In the genomic region with DNA sequence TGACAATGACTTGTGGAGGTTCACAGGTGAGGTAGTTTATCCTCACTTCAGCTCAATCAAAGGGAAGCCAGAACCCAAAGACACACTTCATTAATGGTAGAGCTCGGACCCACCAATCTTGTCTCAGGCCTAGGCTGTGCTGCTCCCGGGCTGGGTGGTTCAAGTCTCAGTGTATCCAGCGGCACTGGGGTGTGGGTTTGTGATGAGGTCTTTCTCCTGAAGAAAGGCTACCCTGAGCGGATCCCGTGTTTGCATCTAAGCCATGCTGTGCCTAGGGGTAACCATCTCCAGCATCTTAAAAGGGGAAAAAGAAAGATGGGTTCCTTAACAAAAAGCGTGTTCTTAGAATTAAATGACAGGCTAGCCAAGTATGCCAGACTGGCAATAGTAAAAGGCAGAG, we compare ENCODE assay signal across 18 mouse cellular contexts.
DNase-seq lines count a peak whose midpoint lies in the region; ATAC-seq and TF ChIP-seq lines count a peak whose summit lies in the region.
"Had no signal": no experiment of that assay in that cellular context is flagged by ENCODE, and none has a peak within 500 bp of the region (broad histone marks: within the 10 kb centered on the region; RNA-seq: fewer than 3 reads in every experiment).

No protein-coding gene starts in this region.

- H3K4me2 ChIP-seq in intestine, embryonic 15.5 days (replicated peaks): no peak overlapping the region
- H3K4me2 ChIP-seq in intestine, postnatal 0 days (replicated peaks; ENCODE audit: low read depth): no peak overlapping the region
- H3K4me2 ChIP-seq in hindbrain, embryonic 11.5 days (replicated peaks; ENCODE audit: low read depth, low read length): no peak overlapping the region
- 0 out of 2 replicates have a peak overlapping the region, but pooled peaks have one; percentile 5 for H3K4me2 ChIP-seq in hindbrain, postnatal 0 days (ENCODE audit: low read depth, low read length)
- H3K4me2 ChIP-seq in neural tube, embryonic 13.5 days: no peak overlapping the region
- H3K4me2 ChIP-seq: embryonic facial prominence, embryonic 15.5 days; limb, embryonic 15.5 days; liver, embryonic 15.5 days; midbrain, embryonic 12.5 days had no signal

- H3K9ac ChIP-seq in intestine, embryonic 15.5 days: no peak overlapping the region
- H3K9ac ChIP-seq in intestine, postnatal 0 days (ENCODE audit: low read depth, low read length): no peak overlapping the region
- H3K9ac ChIP-seq in hindbrain, embryonic 11.5 days (ENCODE audit: low read depth, low read length): no peak overlapping the region
- H3K9ac ChIP-seq in hindbrain, postnatal 0 days (replicated peaks; ENCODE audit: low read length): no peak overlapping the region
- H3K9ac ChIP-seq in neural tube, embryonic 13.5 days: no peak overlapping the region
- H3K9ac ChIP-seq: embryonic facial prominence, embryonic 15.5 days; limb, embryonic 15.5 days; liver, embryonic 15.5 days; midbrain, embryonic 12.5 days had no signal

- no peak for DNase-seq in hindbrain, embryonic 11.5 days (ENCODE audit: low spot score)
- no peak for DNase-seq in hindbrain, postnatal 0 days (ENCODE audit: low spot score)
- DNase-seq in layer of hippocampus, postnatal 10 days (ENCODE audit: low spot score in 2 of 2): no peak
- no peak for DNase-seq in adrenal gland, adult 2 months
- DNase-seq: cerebellum, adult 9-10 months; gastrocnemius, postnatal 36 days; thymus, postnatal 36 days had no signal

- H3K4me1 ChIP-seq in intestine, embryonic 15.5 days (replicated peaks): peaks cover 13% of the 10 kb centered on the region
- no peaks in the 10 kb centered on the region for H3K4me1 ChIP-seq in intestine, postnatal 0 days (replicated peaks; ENCODE audit: control insufficient read depth, insufficient read depth, low read length)
- peaks cover 2% of the 10 kb centered on the region; the same call in 1 of the 2 replicates for H3K4me1 ChIP-seq in hindbrain, embryonic 11.5 days (replicated peaks; ENCODE audit: control insufficient read depth, insufficient read depth, low read length)
- peaks cover 19% of the 10 kb centered on the region for H3K4me1 ChIP-seq in hindbrain, postnatal 0 days (ENCODE audit: insufficient read depth, low read length)
- H3K4me1 ChIP-seq in neural tube, embryonic 13.5 days (replicated peaks): peaks cover 15% of the 10 kb centered on the region
- H3K4me1 ChIP-seq: limb, embryonic 15.5 days; liver, embryonic 15.5 days had no signal

- WGBS in intestine, embryonic 15.5 days: 91% methylated on average over 6 of the region's 6 CpGs
- 90% methylated on average over 6 of the region's 6 CpGs for WGBS in intestine, postnatal 0 days
- WGBS in hindbrain, embryonic 11.5 days: 61% methylated on average over 6 of the region's 6 CpGs
- 33% methylated on average over 6 of the region's 6 CpGs for WGBS in hindbrain, postnatal 0 days
- WGBS in neural tube, embryonic 13.5 days: 45% methylated on average over 6 of the region's 6 CpGs

- no peaks in the 10 kb centered on the region for H3K9me3 ChIP-seq in intestine, embryonic 15.5 days
- H3K9me3 ChIP-seq in intestine, postnatal 0 days (ENCODE audit: control insufficient read depth): no peaks in the 10 kb centered on the region
- no peaks in the 10 kb centered on the region for H3K9me3 ChIP-seq in hindbrain, embryonic 11.5 days (ENCODE audit: control insufficient read depth, low read length)
- no peaks in the 10 kb centered on the region for H3K9me3 ChIP-seq in hindbrain, postnatal 0 days (ENCODE audit: low read length)
- no peaks in the 10 kb centered on the region for H3K9me3 ChIP-seq in neural tube, embryonic 13.5 days
- H3K9me3 ChIP-seq: embryonic facial prominence, embryonic 15.5 days; heart, embryonic 10.5 days; limb, embryonic 15.5 days; liver, embryonic 15.5 days; midbrain, embryonic 12.5 days had no signal

- no peak for ATAC-seq in intestine, embryonic 15.5 days
- no peak for ATAC-seq in intestine, postnatal 0 days
- ATAC-seq in hindbrain, embryonic 11.5 days (ENCODE audit: low FRiP score): peak; percentile 58
- ATAC-seq in hindbrain, postnatal 0 days: peak; percentile 19; the same call in 1 of the 2 replicates
- peak; percentile 43; the same call in 1 of the 2 replicates for ATAC-seq in neural tube, embryonic 13.5 days (ENCODE audit: low read depth)

- peak overlapping the region; percentile 54; the same call in 1 of the 2 replicates for H3K27ac ChIP-seq in intestine, embryonic 15.5 days
- no peak overlapping the region for H3K27ac ChIP-seq in intestine, postnatal 0 days (ENCODE audit: low read depth, low read length)
- H3K27ac ChIP-seq in hindbrain, embryonic 11.5 days (ENCODE audit: low read depth, low read length): no peak overlapping the region; the same call in 1 of the 2 replicates
- peak overlapping the region; percentile 36; the same call in 1 of the 2 replicates for H3K27ac ChIP-seq in hindbrain, postnatal 0 days
- H3K27ac ChIP-seq in neural tube, embryonic 13.5 days (replicated peaks): no peak overlapping the region
- H3K27ac ChIP-seq: embryonic facial prominence, embryonic 15.5 days; heart, embryonic 10.5 days; kidney, postnatal 0 days; layer of hippocampus, adult 2 months; limb, embryonic 15.5 days; liver, embryonic 15.5 days; macrophage; midbrain, embryonic 12.5 days had no signal

- H3K27me3 ChIP-seq in intestine, embryonic 15.5 days (replicated peaks): no peaks in the 10 kb centered on the region
- H3K27me3 ChIP-seq in intestine, postnatal 0 days (replicated peaks; ENCODE audit: control insufficient read depth, insufficient read depth, low read length): no peaks in the 10 kb centered on the region
- no peaks in the 10 kb centered on the region for H3K27me3 ChIP-seq in hindbrain, embryonic 11.5 days (ENCODE audit: control insufficient read depth, insufficient read depth, low read length)
- H3K27me3 ChIP-seq in hindbrain, postnatal 0 days (ENCODE audit: insufficient read depth, low read length): no peaks in the 10 kb centered on the region
- H3K27me3 ChIP-seq in neural tube, embryonic 13.5 days: no peaks in the 10 kb centered on the region
- H3K27me3 ChIP-seq: embryonic facial prominence, embryonic 15.5 days; limb, embryonic 15.5 days; liver, embryonic 15.5 days; midbrain, embryonic 12.5 days had no signal

- TF ChIP-seq CTCF in intestine, postnatal 0 days (IDR thresholded peaks at IDR 0.05; ENCODE audit: low read depth): no peak
- TF ChIP-seq CTCF in hindbrain, postnatal 0 days (IDR thresholded peaks at IDR 0.05; ENCODE audit: low read depth): no peak

- no peaks in the 10 kb centered on the region for H3K36me3 ChIP-seq in intestine, embryonic 15.5 days
- H3K36me3 ChIP-seq in intestine, postnatal 0 days (ENCODE audit: control insufficient read depth, insufficient read depth): no peaks in the 10 kb centered on the region
- no peaks in the 10 kb centered on the region for H3K36me3 ChIP-seq in hindbrain, embryonic 11.5 days (ENCODE audit: control insufficient read depth, insufficient read depth, low read length)
- no peaks in the 10 kb centered on the region for H3K36me3 ChIP-seq in hindbrain, postnatal 0 days (ENCODE audit: insufficient read depth, low read length)
- H3K36me3 ChIP-seq in neural tube, embryonic 13.5 days: no peaks in the 10 kb centered on the region
- H3K36me3 ChIP-seq: embryonic facial prominence, embryonic 15.5 days; heart, embryonic 10.5 days; limb, embryonic 15.5 days; liver, embryonic 15.5 days; midbrain, embryonic 12.5 days had no signal

- H3K4me3 ChIP-seq in intestine, embryonic 15.5 days (replicated peaks): no peak overlapping the region
- H3K4me3 ChIP-seq in intestine, postnatal 0 days (ENCODE audit: low read depth, low read length): no peak overlapping the region
- no peak overlapping the region for H3K4me3 ChIP-seq in hindbrain, embryonic 11.5 days (ENCODE audit: low read depth, low read length)
- H3K4me3 ChIP-seq in hindbrain, postnatal 0 days (ENCODE audit: low read length): no peak overlapping the region
- H3K4me3 ChIP-seq in neural tube, embryonic 13.5 days: no peak overlapping the region
- H3K4me3 ChIP-seq: embryonic facial prominence, embryonic 15.5 days; heart, embryonic 10.5 days; layer of hippocampus, adult 2 months; limb, embryonic 15.5 days; liver, embryonic 15.5 days; midbrain, embryonic 12.5 days had no signal

Comparison
In these comparisons a context has a peak if more than half of its experiments do, and no peak if none do; other contexts are left out.
1. H3K27ac ChIP-seq: peak in intestine, embryonic 15.5 days (single experiment) and hindbrain, postnatal 0 days (single experiment); none in intestine, postnatal 0 days (single experiment), hindbrain, embryonic 11.5 days (single experiment) and neural tube, embryonic 13.5 days (single experiment).
2. ATAC-seq: peak in hindbrain, embryonic 11.5 days (single experiment), hindbrain, postnatal 0 days (single experiment) and neural tube, embryonic 13.5 days (single experiment); none in intestine, embryonic 15.5 days (single experiment) and intestine, postnatal 0 days (single experiment).